Mouse (Mus musculus) spleen, postnatal 14 days (tissue): Measurements from ENCODE around the gene Adh4.
A peak's percentile ranks its signal among the peaks of the same experiment; 100 is the strongest.
"Not testable (repeated sequence)": the region's sequence is repeated elsewhere in the genome, so short reads cannot be mapped to it uniquely, and the experiment has no call there.

Experiments used
- DNase-seq, 2 experiments: peaks; one replicate each; pipeline ENCODE4 v3.0.0; 2021 to 2022; ENCODE audit warnings: low spot score in 2 of 2

Gene Adh4

GRCm38 (mm10) chr3:138415121-138415690 is at the start of gene Adh4:
TSS of gene Adh4 (plus strand) at chr3:138415466.
- no peak for DNase-seq

GRCm38 (mm10) chr3:138366181-138366580 is 49.1 kb upstream of the Adh4 start:
- DNase-seq = no peak

- DNase-seq = no peak
These were observed 45.7 kb upstream of the Adh4 start for GRCm38 (mm10) chr3:138369546-138369945.

GRCm38 (mm10) chr3:138370289-138370688 is 45.0 kb upstream of the Adh4 start:
- not testable (repeated sequence) for DNase-seq

GRCm38 (mm10) chr3:138373920-138374319 is 41.3 kb upstream of the Adh4 start:
- no peak for DNase-seq

GRCm38 (mm10) chr3:138375148-138375547 is 40.1 kb upstream of the Adh4 start:
- no peak for DNase-seq

GRCm38 (mm10) chr3:138381133-138381532 is 34.1 kb upstream of the Adh4 start:
- DNase-seq = no peak

- no peak for DNase-seq
These were observed 28.1 kb upstream of the Adh4 start for GRCm38 (mm10) chr3:138387155-138387554.

GRCm38 (mm10) chr3:138404872-138405271 is 10.4 kb upstream of the Adh4 start:
- no peak for DNase-seq

- no peak for DNase-seq
These were observed 9.9 kb upstream of the Adh4 start for GRCm38 (mm10) chr3:138405341-138405740.

- no peak for DNase-seq
These were observed 9.4 kb upstream of the Adh4 start for GRCm38 (mm10) chr3:138405840-138406239.

- no peak for DNase-seq
These were observed 7.3 kb upstream of the Adh4 start for GRCm38 (mm10) chr3:138407920-138408319.

GRCm38 (mm10) chr3:138409585-138409984 is 5.7 kb upstream of the Adh4 start:
- no peak for DNase-seq

GRCm38 (mm10) chr3:138410211-138410610 is 5.1 kb upstream of the Adh4 start:
- DNase-seq = no peak

GRCm38 (mm10) chr3:138419369-138419768 is 4.1 kb downstream of the Adh4 start:
- no peak for DNase-seq

- DNase-seq = no peak
These were observed 5.1 kb downstream of the Adh4 start for GRCm38 (mm10) chr3:138420385-138420784.

- DNase-seq = no peak
These were observed 8.4 kb downstream of the Adh4 start for GRCm38 (mm10) chr3:138423664-138424063.

GRCm38 (mm10) chr3:138424247-138424646 is 9.0 kb downstream of the Adh4 start:
- DNase-seq = no peak

GRCm38 (mm10) chr3:138430360-138430976 is 15.2 kb downstream of the Adh4 start:
- no peak for DNase-seq

- no peak for DNase-seq
These were observed 16.6 kb downstream of the Adh4 start for GRCm38 (mm10) chr3:138431835-138432234.

- DNase-seq = no peak
These were observed 23.4 kb downstream of the Adh4 start for GRCm38 (mm10) chr3:138438716-138439115.

- no peak for DNase-seq
These were observed 26.9 kb downstream of the Adh4 start for GRCm38 (mm10) chr3:138442203-138442602.

- DNase-seq = peak; percentile 88 to 89
These were observed 27.6 kb downstream of the Adh4 start, which contains the start of gene Adh5 for GRCm38 (mm10) chr3:138442612-138443464. TSS of gene Adh5 (plus strand) at chr3:138443093.
